Mouse (Mus musculus) intestine, embryonic 14.5 days (tissue): Measurements from ENCODE around the gene Slc9b2. TPM values are rescaled to one million over a fixed set of nuclear protein-coding genes. Genes with fewer than 3 reads are reported as not detected.

Experiments
- ATAC-seq: fragments of 200-750 bp; cut with Nextera tagmentation; replicated peaks from 2 replicates; pipeline ENCODE4 v1.8.0; 2017; ENCODE audit warnings: low read depth, moderate number of reproducible peaks, moderate TSS enrichment, moderate library complexity; ENCODE audit not compliant: low FRiP score, low TSS enrichment
- DNase-seq: peaks from one replicate; pipeline ENCODE4 v3.0.0-alpha.2; 2018; ENCODE audit warnings: low spot score
- H3K27ac ChIP-seq: fragments of 300-500 bp; sonication (generic); 2 replicates; pipeline ENCODE4 v1.5.1; 2014; ENCODE audit warnings: low read depth, mild to moderate bottlenecking, control low read depth
- H3K27me3 ChIP-seq: fragments of 300-500 bp; sonication (generic); replicated peaks from 2 replicates; pipeline ENCODE4 v1.6.1; 2014; ENCODE audit warnings: low read length, control low read depth; ENCODE audit not compliant: control insufficient read depth, insufficient read depth
- H3K36me3 ChIP-seq: fragments of 300-500 bp; sonication (generic); 2 replicates; pipeline ENCODE4 v1.6.1; 2014; ENCODE audit warnings: low read length, control low read depth; ENCODE audit not compliant: control insufficient read depth, insufficient read depth
- H3K4me1 ChIP-seq: fragments of 300-500 bp; sonication (generic); replicated peaks from 2 replicates; pipeline ENCODE4 v1.6.1; 2014; ENCODE audit warnings: low read length, control low read depth, mixed read lengths; ENCODE audit not compliant: control insufficient read depth, insufficient read depth
- H3K4me2 ChIP-seq: fragments of 300-500 bp; sonication (generic); 2 replicates; pipeline ENCODE4 v1.6.1; 2014; ENCODE audit warnings: low read length
- H3K4me3 ChIP-seq: fragments of 300-500 bp; sonication (generic); 2 replicates; pipeline ENCODE4 v1.5.1; 2014; ENCODE audit warnings: low read depth, low read length, control low read depth, mixed read lengths
- H3K9ac ChIP-seq: fragments of 300-500 bp; sonication (generic); 2 replicates; pipeline ENCODE4 v1.6.1; 2014; ENCODE audit warnings: mild to moderate bottlenecking, low read length
- H3K9me3 ChIP-seq: fragments of 300-500 bp; sonication (generic); 2 replicates; pipeline ENCODE4 v1.6.1; 2016; ENCODE audit warnings: low read length, control low read depth; ENCODE audit not compliant: control insufficient read depth
- WGBS: fragments of 180-500 bp; shearing (Covaris S2); extraction: QIAGEN DNeasy Blood & Tissue Kit; methylation state at CpG from one replicate; pipeline ENCODE4 v1.1.7; 2014; 5-methylcytosine and 5-hydroxymethylcytosine counted together
- polyA plus RNA-seq: library from polyadenylated mRNA; unstranded; fragments of >200 nt; fragmentation: Nextera tagmentation; extraction: Ambion mirVana; gene quantifications from 2 replicates; pipeline ENCODE4 v1.2.1, GENCODE M21; 2014

Slc9b2 gene
- polyA plus RNA-seq, 1 experiment from 2014 or later = 3.1 TPM

DNA sequence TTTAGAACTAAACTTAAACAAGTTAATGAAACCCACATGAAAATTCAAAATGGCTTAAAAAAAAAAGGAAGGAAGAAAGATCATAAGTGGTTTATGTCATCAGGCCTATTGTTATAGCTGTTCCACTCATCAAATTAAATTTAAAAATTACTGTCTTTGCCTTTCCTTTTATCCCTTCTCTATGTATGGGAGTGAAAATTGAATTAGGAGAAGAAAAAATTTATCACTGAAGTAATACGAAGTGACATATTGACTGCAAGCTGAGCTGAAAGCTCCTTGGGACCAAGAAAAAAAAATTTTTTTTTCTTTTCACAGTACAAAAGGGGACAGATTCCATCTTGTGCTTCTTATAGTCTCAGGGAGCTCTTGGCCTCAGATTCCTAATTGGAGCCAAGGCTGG is 11.9 kb upstream of the Slc9b2 start:
- no peak for DNase-seq
- H3K4me3 ChIP-seq = no peak overlapping the region
- H3K36me3 ChIP-seq = no peaks in the 10 kb centered on the region
- H3K27me3 ChIP-seq = no peaks in the 10 kb centered on the region
- ATAC-seq = no peak
- no peak overlapping the region for H3K9ac ChIP-seq
- no peaks in the 10 kb centered on the region for H3K9me3 ChIP-seq
- no peak overlapping the region for H3K4me2 ChIP-seq
- H3K27ac ChIP-seq = no peak overlapping the region
- no peaks in the 10 kb centered on the region for H3K4me1 ChIP-seq
- WGBS = 79% methylated on average over 1 of the region's 1 CpGs

DNA sequence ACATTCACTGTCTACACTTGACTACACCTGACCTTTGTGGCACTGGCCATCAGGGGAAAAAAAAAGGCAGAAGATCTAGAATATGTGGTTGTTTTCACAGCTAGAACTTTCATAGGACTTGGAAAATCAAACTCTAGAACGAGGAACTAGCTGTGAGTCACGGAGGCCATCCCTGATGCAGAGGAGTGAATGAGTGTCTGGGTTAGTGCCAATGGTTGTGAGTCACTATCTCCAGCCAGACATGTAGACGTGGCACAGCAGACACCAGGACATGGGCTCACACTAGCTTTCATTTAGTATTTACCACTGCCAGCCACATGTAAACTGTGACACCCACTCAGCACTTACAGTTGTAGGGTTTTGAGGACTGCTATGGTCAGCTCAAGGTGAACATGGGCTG is 8.9 kb upstream of the Slc9b2 start:
- ATAC-seq = no peak
- H3K4me1 ChIP-seq = no peaks in the 10 kb centered on the region
- no peak overlapping the region for H3K4me2 ChIP-seq
- DNase-seq = no peak
- WGBS = 75% methylated on average over 3 of the region's 3 CpGs
- H3K9me3 ChIP-seq = no peaks in the 10 kb centered on the region
- H3K4me3 ChIP-seq = no peak overlapping the region
- no peak overlapping the region for H3K9ac ChIP-seq
- H3K27me3 ChIP-seq = no peaks in the 10 kb centered on the region
- H3K27ac ChIP-seq = no peak overlapping the region
- no peaks in the 10 kb centered on the region for H3K36me3 ChIP-seq

DNA sequence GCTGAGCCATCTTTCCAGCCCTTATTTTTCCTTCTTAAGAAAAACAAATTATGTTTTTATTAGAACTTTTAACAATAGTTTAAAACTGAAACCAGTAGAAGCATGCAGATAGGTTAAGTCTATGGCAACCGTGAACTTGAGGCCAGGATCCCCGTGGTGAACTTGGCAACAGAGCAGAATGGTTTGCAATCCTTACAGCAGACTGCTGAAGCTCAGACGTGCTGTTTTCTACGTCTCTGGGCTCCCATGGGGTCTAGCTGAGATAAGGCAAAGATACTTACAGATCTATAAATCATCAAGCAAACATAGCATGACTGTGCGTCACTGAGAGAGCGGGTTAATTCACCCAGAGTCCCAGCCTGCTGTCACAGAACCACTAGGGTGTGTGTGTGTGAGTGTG is 7.4 kb upstream of the Slc9b2 start:
- no peak for ATAC-seq

DNA sequence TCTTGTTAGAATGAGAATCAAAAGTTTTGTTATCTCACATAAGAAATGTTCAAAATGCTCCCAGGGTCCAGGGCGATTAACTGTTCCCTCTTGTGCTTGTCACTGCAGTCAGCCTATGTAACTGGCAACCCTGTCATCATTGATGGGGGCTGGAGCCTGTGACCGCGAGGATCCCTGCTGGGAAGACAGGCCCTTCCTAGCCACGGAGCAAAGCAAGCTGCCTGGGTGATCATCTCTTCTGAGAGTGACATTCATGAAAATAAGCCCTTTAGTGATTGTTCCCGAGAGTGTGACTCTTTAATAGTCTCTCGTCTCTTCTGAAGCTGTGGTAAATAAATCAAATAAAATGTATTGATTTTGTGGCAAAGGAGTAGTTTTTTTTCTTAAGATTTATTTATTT is 3.4 kb upstream of the Slc9b2 start:
- ATAC-seq (no peak), DNase-seq (no peak)
- no peaks in the 10 kb centered on the region for H3K9me3 ChIP-seq
- no peak overlapping the region for H3K9ac ChIP-seq
- no peak overlapping the region for H3K4me3 ChIP-seq
- H3K36me3 ChIP-seq = no peaks in the 10 kb centered on the region
- no peak overlapping the region for H3K4me2 ChIP-seq
- no peak overlapping the region for H3K27ac ChIP-seq
- H3K4me1 ChIP-seq = peaks cover 4% of the 10 kb centered on the region; the same call in 1 of the 2 replicates
- WGBS = 44% methylated on average over 6 of the region's 6 CpGs
- H3K27me3 ChIP-seq = no peaks in the 10 kb centered on the region

More for the DNA sequence above, 7.4 kb upstream of the Slc9b2 start:
- no peak overlapping the region for H3K9ac ChIP-seq
- no peaks in the 10 kb centered on the region for H3K27me3 ChIP-seq
- no peaks in the 10 kb centered on the region for H3K36me3 ChIP-seq
- H3K27ac ChIP-seq = no peak overlapping the region
- H3K4me3 ChIP-seq = no peak overlapping the region
- H3K4me1 ChIP-seq = no peaks in the 10 kb centered on the region
- H3K4me2 ChIP-seq = no peak overlapping the region
- no peaks in the 10 kb centered on the region for H3K9me3 ChIP-seq
- WGBS = 55% methylated on average over 6 of the region's 6 CpGs
- DNase-seq = no peak

DNA sequence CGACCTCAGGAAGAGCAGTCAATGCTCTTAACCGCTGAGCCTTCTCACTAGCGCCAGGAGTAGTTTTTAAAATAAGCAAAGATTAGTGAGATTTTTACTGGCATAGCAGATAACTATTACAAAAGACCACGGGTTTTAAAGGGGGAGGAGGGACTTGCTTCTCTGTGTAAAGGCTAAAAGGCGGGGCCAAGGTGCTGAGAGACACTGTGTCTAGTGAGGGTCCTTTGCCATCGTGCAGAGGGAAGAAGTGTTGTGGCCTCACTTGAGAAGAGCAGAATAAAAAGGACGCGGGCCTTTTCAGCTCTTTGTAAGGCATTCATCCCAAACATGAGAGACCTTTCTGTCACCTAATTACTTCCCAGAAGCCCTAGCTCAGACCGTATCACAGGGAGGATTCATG is 2.9 kb upstream of the Slc9b2 start:
- no peak overlapping the region for H3K4me2 ChIP-seq
- WGBS = 31% methylated on average over 9 of the region's 9 CpGs
- no peak for ATAC-seq

DNA sequence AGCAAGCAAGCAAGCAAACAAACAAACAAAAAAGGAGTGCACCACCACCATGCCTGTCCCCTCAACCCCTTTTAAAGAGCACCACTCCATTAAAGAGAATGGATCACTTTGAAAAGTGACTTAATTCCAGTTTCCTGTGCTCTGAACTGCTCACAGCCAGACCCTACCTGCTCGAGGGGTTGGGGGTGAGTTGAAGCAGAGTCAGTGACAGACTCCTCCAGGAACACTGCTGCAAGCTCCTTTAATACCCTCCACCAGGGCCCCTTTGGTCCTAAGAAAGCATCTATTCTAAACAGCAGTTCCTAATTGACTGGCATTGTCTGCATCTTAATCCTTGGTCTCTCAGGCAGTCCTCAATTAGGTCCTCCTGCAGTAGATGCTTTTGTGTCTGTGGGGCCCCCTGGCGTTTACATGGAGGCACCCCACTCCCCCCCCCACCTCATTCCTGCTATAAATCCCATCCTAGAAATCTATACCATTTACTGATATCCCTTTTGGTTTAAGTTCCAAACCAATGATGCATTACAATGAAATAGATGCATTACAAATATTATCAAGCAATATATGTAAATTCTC is 5.5 kb downstream of the Slc9b2 start:
- ATAC-seq (no peak), DNase-seq (peak; percentile 36)
- WGBS = 32% methylated on average over 2 of the region's 2 CpGs
- Histone ChIP-seq H3K36me3 (no peaks in the 10 kb centered on the region), H3K4me1 (0 out of 2 replicates have a peak, but pooled peaks cover under 1% of the 10 kb centered on the region), H3K9me3 (no peaks in the 10 kb centered on the region), H3K4me2 (no peak overlapping the region), H3K9ac (no peak overlapping the region), H3K27ac (no peak overlapping the region), H3K4me3 (no peak overlapping the region), H3K27me3 (no peaks in the 10 kb centered on the region)

More for the DNA sequence above, 2.9 kb upstream of the Slc9b2 start:
- Histone ChIP-seq H3K36me3 (no peaks in the 10 kb centered on the region), H3K9me3 (no peaks in the 10 kb centered on the region), H3K27ac (no peak overlapping the region), H3K9ac (no peak overlapping the region), H3K4me3 (no peak overlapping the region), H3K27me3 (no peaks in the 10 kb centered on the region), H3K4me1 (peaks cover 4% of the 10 kb centered on the region; the same call in 1 of the 2 replicates)
- no peak for DNase-seq

DNA sequence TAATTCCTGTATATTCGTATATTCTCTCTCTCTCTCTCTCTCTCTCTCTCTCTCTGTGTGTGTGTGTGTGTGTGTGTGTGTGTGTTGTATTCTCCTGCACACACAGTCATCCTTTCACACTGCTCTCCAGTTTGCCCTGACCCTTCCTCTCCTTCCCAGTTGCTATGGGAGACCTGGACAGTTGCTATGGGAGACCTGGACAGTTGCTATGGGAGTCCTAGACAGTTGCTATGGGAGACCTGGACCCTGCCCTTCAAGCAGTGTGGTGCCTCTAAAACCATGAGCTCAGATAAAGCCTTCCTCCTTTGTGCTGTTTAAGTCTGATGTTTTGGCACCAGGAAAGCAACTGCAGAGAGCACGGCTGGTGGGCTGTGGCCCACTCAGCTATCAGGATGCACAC is 6.2 kb downstream of the Slc9b2 start:
- DNase-seq = peak; percentile 46
- no peak overlapping the region for H3K4me2 ChIP-seq
- no peak for ATAC-seq
- no peaks in the 10 kb centered on the region for H3K27me3 ChIP-seq
- H3K9ac ChIP-seq = no peak overlapping the region
- no peaks in the 10 kb centered on the region for H3K4me1 ChIP-seq
- H3K36me3 ChIP-seq = no peaks in the 10 kb centered on the region
- 83% methylated on average over 2 of the region's 2 CpGs for WGBS
- H3K27ac ChIP-seq = no peak overlapping the region
- H3K9me3 ChIP-seq = no peaks in the 10 kb centered on the region
- no peak overlapping the region for H3K4me3 ChIP-seq

DNA sequence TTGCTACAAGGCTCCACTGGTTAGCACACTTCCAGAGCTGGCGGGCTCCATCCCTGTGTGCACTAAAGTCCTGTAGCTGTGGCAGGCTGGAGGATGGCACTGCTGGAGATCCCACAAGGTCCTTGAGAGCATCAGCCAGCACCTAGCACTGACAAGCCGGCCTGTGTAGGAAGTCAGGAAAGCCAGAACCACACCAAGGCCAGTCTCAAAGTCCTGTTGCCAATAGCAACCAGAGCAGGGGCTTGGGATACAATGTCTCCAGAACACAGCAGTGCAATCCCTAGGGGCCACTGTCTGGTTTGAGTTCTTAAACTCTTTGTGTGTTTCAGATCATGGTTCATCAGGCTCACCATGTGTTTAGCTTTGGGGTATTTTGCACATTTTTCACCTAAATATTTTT is 7.3 kb downstream of the Slc9b2 start:
- Histone ChIP-seq H3K4me3 (no peak overlapping the region), H3K4me2 (no peak overlapping the region), H3K27me3 (no peaks in the 10 kb centered on the region), H3K9me3 (no peaks in the 10 kb centered on the region), H3K4me1 (no peaks in the 10 kb centered on the region), H3K36me3 (no peaks in the 10 kb centered on the region), H3K27ac (no peak overlapping the region), H3K9ac (no peak overlapping the region)
- WGBS = 49% methylated on average over 2 of the region's 2 CpGs
- DNase-seq (peak; percentile 38), ATAC-seq (no peak)

DNA sequence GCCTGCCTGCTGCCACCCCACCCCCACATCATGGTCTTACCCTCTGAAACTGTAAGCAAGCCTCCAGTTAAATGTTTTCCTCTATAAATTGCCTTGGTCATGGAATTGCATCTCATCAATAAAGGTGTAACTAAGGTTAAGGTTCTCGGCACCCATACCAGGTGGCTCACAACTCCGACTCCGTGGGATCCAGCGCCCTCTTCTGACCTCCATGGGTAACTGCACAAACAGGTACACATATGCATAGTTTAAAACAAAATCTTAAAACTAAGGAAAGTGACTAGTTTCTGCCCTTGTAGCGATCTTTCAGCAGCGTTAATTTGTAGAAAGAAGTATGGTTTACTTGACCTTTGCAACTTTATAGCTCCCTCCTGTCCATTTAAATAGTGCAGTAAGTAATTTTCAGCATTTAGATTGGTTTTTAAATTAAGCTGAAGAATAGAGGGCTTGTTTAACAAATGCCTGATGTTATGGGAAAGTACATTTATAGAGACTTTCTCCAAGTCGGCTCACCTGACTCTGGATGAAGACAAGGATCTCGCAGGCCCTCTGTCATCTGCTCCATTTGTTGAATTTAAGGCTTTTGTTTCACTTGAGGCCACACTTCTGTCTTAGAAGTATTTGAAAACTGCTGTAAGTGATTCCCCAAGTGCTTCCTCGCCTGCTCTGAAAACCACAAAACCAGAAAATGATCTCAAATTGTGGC is 8.4 kb downstream of the Slc9b2 start:
- no peak overlapping the region for H3K4me2 ChIP-seq
- DNase-seq = peak; percentile 38
- no peaks in the 10 kb centered on the region for H3K9me3 ChIP-seq
- no peak overlapping the region for H3K9ac ChIP-seq
- ATAC-seq = no peak
- no peaks in the 10 kb centered on the region for H3K4me1 ChIP-seq
- H3K27ac ChIP-seq = no peak overlapping the region
- 88% methylated on average over 9 of the region's 9 CpGs for WGBS
- H3K36me3 ChIP-seq = no peaks in the 10 kb centered on the region
- H3K4me3 ChIP-seq = no peak overlapping the region
- no peaks in the 10 kb centered on the region for H3K27me3 ChIP-seq
